Mouse (Mus musculus) olfactory bulb, adult 2 months (tissue): ENCODE results near the gene Chrne.

ENCODE experiments used
- CTCF ChIP-seq: fragments of 200-500 bp; IDR thresholded peaks from 2 replicates; pipeline ENCODE4 v1.5.1; 2012; ENCODE audit warnings: low read depth, mild to moderate bottlenecking, low read length, moderate library complexity; ENCODE audit not compliant: insufficient read depth
- POLR2A ChIP-seq: fragments of 200-500 bp; IDR thresholded peaks from 2 replicates; pipeline ENCODE4 v1.6.1; 2012; ENCODE audit warnings: mild to moderate bottlenecking, low read depth, low read length, moderate library complexity; ENCODE audit not compliant: insufficient read depth

DNA sequence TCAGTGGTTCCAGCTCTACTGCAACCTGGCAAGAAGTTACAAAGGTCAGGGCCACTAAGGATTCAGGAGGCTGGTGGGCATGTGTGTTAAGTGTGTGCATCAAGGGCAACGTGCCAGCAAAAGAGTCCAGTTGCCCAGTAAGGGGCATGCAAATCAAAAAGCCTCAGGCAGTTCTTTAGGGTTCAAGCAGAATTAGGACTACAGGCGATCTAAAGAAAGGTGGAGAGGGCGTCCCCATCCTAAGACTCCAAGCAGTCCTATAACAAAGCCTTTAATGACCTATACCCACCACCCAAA lies 27.2 kb upstream of the Chrne start:
- TF ChIP-seq CTCF (no peak), POLR2A (no peak)
